Mouse (Mus musculus) right cerebral cortex, adult 2 months (tissue): ENCODE results near the gene Syngr4.

Source experiments
- DNase-seq, 2 experiments: peaks; one replicate each; pipeline ENCODE4 v3.0.0; 2021 to 2022; ENCODE audit warnings: low spot score in 2 of 2

Syngr4 gene

DNA sequence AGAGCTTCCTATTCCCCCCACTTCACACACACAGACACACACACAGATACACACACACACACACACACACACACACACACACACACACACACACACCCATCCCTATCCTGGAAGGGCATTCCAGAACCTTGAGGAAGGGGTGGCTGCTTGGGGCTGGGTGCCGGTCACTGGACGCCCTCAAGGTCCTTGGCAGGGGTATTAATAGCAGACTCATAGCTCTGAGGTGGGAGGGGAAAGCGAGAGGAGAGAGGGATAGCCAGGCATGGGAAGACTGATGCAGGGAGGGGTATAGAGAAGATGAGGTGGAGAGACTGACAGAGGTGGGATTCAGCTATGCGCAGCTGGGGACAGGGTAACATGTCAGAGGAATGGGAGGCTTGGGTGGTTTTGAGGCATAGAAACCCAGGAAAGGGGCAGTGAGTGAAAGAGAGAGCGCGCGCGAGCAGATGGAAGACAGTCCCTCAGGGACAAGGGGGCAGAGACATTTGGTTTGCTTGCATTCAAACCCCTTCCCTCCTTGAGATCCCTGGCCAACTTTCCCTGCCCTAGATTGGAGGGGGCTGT is 27.3 kb downstream of the Syngr4 start:
- DNase-seq, result no peak

DNA sequence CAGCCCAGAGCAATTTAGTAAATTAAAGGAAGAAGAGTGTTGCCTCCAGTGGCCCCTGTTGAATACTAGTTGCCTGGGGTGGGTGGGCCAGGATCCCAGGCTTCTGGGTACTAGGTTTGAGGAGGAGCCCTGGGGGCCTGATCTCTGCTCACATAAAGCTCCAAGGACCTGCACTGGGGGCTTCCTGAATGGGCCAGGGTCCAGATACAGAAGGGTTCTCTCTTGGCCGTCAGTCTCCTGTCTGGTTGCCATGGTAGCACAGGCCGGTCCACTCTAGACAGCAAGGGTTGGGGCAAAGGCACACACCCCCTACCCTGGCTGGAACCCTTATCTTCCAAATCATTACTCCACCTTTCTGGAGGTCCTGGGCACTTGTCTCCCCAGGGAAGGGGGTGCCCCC is 28.6 kb downstream of the Syngr4 start:
- DNase-seq, result no peak

DNA sequence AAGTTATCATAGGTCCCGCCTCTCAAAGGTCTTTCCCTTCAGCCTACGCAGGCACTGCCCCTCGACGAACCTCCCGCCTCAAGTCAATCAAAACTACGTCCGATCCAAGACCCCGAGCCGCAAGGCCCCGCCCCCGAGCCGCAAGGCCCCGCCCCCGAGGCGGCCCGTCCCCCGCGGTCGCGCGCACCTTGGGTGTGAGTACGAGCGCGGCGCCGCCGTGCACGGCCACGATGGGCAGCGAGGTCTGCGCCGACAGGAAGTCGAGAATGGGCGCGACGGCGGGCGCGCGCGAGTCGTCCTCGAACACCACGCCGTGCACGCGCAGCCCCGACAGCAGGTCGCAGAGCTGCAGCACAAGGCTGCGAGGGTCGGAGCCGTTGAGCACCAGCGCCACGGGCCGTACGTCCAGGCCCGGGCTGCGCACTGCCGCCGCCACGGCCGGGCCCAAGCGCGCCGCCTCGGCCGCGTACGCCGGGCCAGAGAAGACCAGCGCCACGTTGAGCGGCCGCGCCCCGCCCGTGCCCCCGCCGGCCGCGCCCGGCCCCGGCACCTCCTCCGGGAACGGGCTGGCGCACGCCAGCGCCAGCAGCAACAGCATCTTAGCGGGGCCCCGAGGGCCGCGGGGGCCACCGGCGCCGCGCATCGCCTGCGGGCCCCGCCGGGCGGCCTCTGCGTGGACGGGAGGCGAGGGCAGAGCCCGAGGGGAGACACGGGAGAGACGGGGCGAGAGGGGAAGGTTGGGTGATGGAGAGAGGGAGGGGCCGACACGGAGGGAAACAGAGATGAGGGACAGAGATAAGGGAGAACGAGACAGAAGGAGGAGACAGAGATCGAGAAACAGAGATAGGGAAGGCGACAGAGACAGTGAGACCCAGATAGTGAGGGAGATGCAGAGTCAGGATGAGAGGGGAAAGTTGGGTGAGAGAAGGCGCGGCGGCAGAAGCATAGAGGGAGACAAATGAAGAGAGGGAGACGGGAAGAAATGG is 30.3 kb downstream of the Syngr4 start:
- DNase-seq, result peak; percentile 67 to 80

DNA sequence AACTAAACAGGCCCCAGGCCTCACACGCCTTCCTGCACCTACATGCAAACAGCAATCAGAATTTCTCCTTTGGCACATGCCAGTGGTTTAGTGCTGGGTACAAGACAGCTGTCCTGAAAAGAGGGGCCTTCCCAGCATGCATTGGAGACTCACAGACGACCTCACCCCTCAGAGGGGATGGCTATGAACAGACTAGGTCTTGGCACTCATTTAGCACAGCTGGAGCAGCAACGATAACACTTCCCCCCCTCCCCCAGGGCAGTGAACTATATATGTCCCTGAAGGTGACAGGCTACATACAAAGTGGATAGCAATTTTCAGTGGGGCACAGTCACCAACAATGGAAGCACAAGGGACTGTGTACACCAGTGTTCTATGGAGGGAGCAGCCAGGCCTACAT is 32.1 kb downstream of the Syngr4 start:
- DNase-seq, result no peak

DNA sequence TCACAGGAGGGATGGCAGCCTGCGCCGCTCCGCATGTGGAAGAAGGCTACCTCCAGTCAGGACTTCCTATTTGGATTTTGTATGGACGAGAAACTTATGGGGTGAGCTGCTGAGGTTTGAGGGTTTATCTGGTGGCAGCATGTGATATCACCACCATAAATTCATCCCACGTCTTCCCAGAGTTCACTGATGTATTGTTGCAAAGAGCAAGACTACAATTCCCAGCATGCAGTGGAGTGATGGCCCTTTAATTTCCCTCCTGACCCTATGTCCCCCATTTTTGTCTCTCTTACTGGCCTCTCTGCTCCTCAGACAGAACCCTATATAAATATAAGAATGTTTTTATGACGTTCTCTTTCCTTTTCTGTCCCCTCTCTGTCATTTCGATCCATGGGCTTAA is 33.7 kb downstream of the Syngr4 start:
- no peak for DNase-seq

DNA sequence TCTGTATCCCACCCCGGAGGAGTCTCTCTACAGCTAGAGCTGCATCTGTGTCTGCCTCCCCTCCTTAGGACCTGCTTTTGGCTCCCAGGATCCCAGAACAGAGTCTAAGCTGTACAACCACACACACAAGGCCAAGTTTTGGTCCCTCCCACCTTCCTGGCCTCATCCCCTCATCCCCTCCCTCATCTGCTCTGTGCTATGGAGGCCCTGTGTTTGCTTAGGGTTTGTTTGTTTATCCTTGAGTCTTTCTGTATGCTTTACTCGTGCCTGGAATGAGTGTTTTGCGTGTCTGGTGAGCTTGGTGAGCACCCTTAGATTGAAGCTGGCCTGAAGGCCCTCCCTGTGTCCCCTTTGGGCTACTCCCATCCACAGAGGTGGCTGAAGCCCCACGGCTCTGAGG is 37.5 kb downstream of the Syngr4 start:
- no peak for DNase-seq

DNA sequence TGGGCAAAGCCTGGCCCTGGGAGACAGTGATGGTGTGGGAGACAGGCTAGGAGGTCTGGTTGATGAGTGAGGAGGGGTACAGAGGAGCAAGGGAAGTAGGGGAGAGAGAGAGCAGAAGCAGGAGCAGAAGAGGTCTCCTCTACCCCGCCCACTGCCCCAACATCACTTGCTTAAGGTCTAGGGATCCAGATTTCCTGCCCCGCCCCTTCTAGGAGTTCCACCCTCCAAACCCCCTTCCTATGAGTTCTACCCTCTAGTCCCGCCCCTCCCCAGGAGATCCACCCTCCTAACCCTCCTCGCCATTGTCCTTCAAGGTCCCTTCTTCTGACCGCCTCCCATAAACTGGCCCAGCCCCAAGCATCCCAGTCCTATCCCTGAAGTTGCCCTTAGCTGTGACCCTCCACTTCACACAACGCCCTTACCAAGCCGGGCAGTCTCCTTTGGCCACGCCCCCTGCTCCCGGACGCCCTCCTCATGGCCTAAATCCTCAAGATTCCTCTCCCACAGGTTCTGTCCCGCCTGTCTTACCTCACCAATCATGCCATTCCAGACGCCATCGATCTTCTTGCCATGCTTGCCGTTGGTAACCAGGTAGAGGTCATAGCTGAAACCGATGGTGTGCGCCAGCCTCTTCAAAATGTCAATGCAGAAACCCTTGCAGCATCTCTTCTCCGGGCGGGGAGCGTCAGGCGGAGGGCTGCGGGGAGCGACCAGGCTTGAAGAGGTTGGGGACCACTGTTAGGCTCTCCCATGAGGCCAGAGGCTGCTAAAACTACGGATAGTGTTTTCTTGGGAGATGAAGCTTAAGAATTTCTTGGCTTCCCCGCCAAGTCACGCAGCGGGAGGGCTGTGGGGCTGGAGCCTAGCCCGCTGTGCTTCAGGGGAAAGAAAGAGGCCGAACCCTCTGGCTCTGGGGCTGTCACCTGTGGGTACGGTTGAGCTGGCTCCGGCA is 39.3 kb downstream of the Syngr4 start:
- no peak for DNase-seq

DNA sequence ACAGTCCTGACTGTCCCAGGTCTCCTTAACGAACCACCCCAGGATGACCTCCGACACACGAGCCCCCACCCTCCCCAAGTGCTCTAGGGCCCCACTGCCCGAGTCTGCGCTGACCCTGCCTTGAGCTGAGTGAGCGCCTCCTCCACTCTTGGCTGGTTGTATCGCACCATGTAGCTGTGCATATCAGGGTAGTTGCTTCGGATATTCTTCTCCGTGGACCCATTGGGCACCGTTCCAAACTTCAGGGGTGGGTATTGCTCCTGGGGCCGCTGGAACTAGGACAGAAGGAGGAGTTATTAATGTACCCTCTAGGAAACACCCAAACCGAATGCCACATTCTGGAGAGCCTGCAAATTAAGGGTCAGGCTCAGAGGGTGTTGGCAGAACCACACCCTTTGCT is 43.4 kb downstream of the Syngr4 start:
- DNase-seq, result no peak

DNA sequence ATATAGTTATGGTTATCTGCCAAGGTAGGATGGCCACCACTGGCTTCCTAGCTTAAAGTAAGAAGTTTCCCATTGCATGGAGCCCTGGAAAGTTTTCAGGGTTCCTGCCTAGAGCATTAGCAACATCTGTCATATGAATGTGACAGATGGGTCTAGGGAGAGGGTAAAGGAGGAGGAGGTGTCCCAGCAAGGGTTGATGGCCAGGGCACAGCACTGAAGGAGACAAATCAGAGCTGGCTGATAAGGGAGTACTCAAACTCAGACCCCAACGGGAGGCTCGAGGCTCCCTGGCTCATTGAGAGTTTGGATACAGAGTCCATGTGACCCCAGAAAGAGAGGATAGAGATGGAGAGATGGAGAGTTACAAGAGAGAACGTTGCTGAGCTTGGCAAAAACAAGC is 45.9 kb downstream of the Syngr4 start:
- DNase-seq, result no peak

DNA sequence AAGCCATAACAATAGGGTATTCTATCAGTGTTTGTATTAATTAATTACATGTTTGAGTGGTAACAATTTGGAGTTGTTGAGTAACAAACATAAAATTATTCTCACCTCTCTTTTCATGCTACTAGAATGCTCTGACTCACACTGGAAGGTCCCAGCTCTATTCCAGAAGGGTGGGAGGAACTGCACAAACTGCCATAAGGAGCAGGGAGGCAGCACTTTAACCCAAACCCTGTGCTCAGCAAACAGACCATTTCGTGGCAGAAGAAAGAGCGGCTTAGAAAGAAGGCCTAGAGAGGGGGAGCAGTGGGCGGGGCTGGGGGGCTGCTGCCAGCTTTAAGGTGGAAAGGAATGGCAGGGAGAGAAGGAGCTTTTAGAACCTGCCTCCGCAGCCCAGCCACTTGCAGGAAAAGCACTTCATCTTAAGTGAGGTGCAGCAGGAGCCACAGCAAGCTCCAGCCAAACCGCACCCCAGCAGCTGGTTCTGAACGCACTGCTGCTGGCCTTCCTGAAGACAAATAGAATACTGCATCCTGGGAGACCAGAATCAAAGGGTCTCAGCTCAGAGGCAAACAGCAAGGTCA is 48.0 kb downstream of the Syngr4 start:
- DNase-seq, result no peak

DNA sequence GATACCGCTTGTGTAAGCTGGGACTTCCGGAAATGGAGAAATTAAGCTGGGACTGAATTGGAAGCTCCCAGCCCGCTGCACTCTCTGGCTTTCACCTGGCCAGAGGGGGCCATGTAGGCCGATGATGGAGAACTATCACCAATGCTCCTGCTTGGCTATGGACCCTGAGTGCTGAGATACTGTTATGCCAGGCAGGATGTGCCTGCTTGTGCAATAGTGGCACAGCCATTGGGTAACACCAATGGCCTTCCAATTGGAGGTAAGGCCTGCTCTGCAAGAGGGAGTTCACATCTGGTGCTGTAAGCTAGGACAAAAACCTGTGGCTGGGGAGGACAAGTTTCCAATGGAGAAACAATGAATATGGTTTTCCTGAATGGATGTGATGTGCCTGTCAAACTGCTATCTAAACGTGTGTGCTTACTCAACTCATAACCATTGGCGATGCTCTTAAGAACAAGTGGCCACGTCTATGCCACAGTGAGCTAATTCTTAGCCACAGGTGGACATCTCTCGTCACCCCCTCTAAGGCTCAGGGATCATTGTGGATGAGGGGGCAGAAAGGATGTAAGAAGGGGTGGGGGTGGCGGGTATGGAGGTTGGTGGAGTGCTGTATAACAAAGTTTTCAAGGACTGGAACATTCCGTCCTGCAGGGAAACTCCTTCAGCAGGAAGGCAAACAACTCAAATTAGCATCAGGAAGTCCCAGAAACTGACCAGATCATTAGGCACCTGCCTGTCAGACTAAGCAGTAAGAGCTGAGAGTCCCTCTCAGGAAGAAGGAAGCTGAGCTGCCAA is 53.4 kb downstream of the Syngr4 start:
- no peak for DNase-seq
